Mouse (Mus musculus) stomach, embryonic 14.5 days (tissue): Measurements from ENCODE around the gene Ces1d. TPM values are rescaled to one million over a fixed set of nuclear protein-coding genes. Genes with fewer than 3 reads are reported as not detected.
"Not testable (repeated sequence)": the region's sequence is repeated elsewhere in the genome, so short reads cannot be mapped to it uniquely, and the experiment has no call there.

Experiments used
- ATAC-seq: fragments of 200-750 bp; cut with Nextera tagmentation; 2 replicates; pipeline ENCODE4 v1.8.0; 2017; ENCODE audit warnings: low read depth, moderate TSS enrichment; ENCODE audit not compliant: insufficient number of reproducible peaks, insufficient read depth, low FRiP score
- H3K27ac ChIP-seq: fragments of 300-500 bp; sonication (generic); 2 replicates; pipeline ENCODE4 v1.5.1; 2014; ENCODE audit warnings: mild to moderate bottlenecking, low read length, moderate library complexity, mixed read lengths
- H3K27me3 ChIP-seq: fragments of 300-500 bp; sonication (generic); 2 replicates; pipeline ENCODE4 v1.6.1; 2014; ENCODE audit warnings: low read length, control low read depth, mixed read lengths; ENCODE audit not compliant: control insufficient read depth, insufficient read depth
- H3K36me3 ChIP-seq: fragments of 300-500 bp; sonication (generic); 2 replicates; pipeline ENCODE4 v1.6.1; 2014; ENCODE audit warnings: mild to moderate bottlenecking, control low read depth, low read length, moderate library complexity, mixed read lengths; ENCODE audit not compliant: control insufficient read depth, insufficient read depth
- H3K4me1 ChIP-seq: fragments of 300-500 bp; sonication (generic); 2 replicates; pipeline ENCODE4 v1.6.1; 2014; ENCODE audit warnings: low read length, control low read depth, mixed read lengths; ENCODE audit not compliant: control insufficient read depth, insufficient read depth
- H3K4me2 ChIP-seq: fragments of 300-500 bp; sonication (generic); replicated peaks from 2 replicates; pipeline ENCODE4 v1.6.1; 2014; ENCODE audit warnings: low read depth, low read length, control low read depth
- H3K4me3 ChIP-seq: fragments of 300-500 bp; sonication (generic); 2 replicates; pipeline ENCODE4 v1.5.1; 2014; ENCODE audit warnings: low read depth, low read length, control low read depth
- H3K9ac ChIP-seq: fragments of 300-500 bp; sonication (generic); replicated peaks from 2 replicates; pipeline ENCODE4 v1.6.1; 2014; ENCODE audit warnings: low read depth, mild to moderate bottlenecking, control low read depth, low read length, moderate library complexity, mixed read lengths
- H3K9me3 ChIP-seq: fragments of 300-500 bp; sonication (generic); 2 replicates; pipeline ENCODE4 v1.6.1; 2016; ENCODE audit warnings: low read depth, low read length, control low read depth; ENCODE audit not compliant: control insufficient read depth
- WGBS: fragments of 180-500 bp; shearing (Covaris S2); extraction: QIAGEN DNeasy Blood & Tissue Kit; methylation state at CpG from one replicate; pipeline ENCODE4 v1.1.7; 2014; 5-methylcytosine and 5-hydroxymethylcytosine counted together
- polyA plus RNA-seq: library from polyadenylated mRNA; unstranded; fragments of >200 nt; fragmentation: Nextera tagmentation; extraction: Ambion mirVana; gene quantifications from 2 replicates; pipeline ENCODE4 v1.2.1, GENCODE M21; 2014

Ces1d gene
- polyA plus RNA-seq, 1 experiment from 2014 or later: 1.6 TPM

- H3K27me3 ChIP-seq, ATAC-seq, H3K4me3 ChIP-seq, H3K9ac ChIP-seq, H3K9me3 ChIP-seq, H3K27ac ChIP-seq, H3K4me1 ChIP-seq, H3K36me3 ChIP-seq, H3K4me2 ChIP-seq: not testable (repeated sequence)
- 91% methylated on average over 1 of the region's 1 CpGs for WGBS
Observed at GRCm38 (mm10) chr8:93226471-93226870, 28.8 kb upstream of the Ces1d start.

DNA sequence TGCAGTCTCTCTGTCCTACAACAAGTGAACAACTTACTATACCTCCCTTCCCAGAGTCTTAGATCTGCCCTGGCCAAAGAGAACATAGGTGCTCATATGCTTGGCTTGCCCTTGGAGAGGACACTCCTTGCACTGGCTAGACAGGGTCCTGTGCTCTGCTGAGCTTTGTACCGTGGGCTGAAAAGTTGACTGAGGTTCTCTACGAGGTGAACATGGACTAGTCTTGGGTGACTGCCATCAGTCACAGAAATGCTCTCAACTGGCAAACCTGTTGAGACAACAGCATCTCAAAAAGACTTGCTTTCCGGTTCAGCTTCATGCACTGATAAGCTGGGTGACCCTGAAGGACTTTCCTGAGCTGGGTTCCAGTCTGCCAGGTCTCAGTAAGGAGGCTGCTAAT, 24.3 kb upstream of the Ces1d start:
- ATAC-seq: no peak
- Histone ChIP-seq H3K4me1 (no peaks in the 10 kb centered on the region), H3K27ac (no peak overlapping the region), H3K36me3 (no peaks in the 10 kb centered on the region), H3K9me3 (no peaks in the 10 kb centered on the region), H3K9ac (no peak overlapping the region), H3K4me3 (no peak overlapping the region), H3K27me3 (no peaks in the 10 kb centered on the region), H3K4me2 (no peak overlapping the region)
- WGBS: 78% methylated on average over 3 of the region's 3 CpGs

DNA sequence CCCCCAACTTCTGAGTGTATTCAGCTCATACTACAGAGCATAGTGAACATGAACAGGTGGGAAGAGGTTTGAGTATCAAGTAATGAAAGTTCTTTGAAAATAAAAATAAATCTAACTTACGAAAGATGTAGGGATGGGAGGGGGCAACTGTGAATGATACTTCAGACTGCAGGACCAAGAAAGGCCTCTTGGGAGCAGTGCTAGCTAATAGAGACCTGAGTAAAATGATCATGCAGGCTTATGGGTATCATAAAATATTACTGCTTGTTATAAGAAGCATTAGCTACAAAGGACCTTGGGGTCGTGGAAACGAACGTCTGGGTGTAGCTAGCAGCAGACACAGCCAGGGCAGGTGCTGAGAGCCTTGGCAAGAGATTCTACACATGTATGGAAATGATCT, 20.2 kb upstream of the Ces1d start:
- H3K9me3 ChIP-seq: no peaks in the 10 kb centered on the region
- H3K4me3 ChIP-seq: no peak overlapping the region
- H3K27ac ChIP-seq: no peak overlapping the region
- WGBS: 61% methylated on average over 4 of the region's 4 CpGs
- no peak overlapping the region for H3K4me2 ChIP-seq
- no peak overlapping the region for H3K9ac ChIP-seq
- no peaks in the 10 kb centered on the region for H3K27me3 ChIP-seq
- ATAC-seq: no peak
- no peaks in the 10 kb centered on the region for H3K4me1 ChIP-seq
- no peaks in the 10 kb centered on the region for H3K36me3 ChIP-seq

DNA sequence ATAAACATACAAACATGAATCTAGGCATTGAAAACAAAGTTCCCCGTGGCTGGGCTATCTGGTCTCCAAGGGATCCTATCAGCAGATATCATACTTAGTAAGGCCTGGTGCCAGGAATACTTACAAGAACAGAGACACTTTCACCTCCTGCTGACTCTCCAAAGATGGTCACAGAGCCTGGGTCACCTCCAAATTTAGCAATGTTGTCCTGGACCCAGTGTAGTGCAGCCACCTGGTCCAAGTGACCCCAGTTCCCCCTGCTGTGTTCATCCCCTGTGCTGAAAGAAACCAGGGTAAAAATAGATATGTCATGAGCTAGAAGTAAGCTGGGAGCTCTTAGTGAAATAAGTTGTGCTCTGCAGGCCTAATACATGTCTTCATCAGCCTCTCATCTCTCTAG, 19.7 kb upstream of the Ces1d start:
- WGBS: 70% methylated on average over 1 of the region's 1 CpGs

GRCm38 (mm10) chr8:93211091-93211490, 13.5 kb upstream of the Ces1d start:
- no peak for ATAC-seq
- H3K9me3 ChIP-seq: no peaks in the 10 kb centered on the region

More for the DNA sequence above, 19.7 kb upstream of the Ces1d start:
- Histone ChIP-seq H3K9ac (no peak overlapping the region), H3K4me3 (no peak overlapping the region), H3K27me3 (no peaks in the 10 kb centered on the region), H3K9me3 (no peaks in the 10 kb centered on the region), H3K36me3 (no peaks in the 10 kb centered on the region), H3K4me1 (no peaks in the 10 kb centered on the region), H3K4me2 (no peak overlapping the region), H3K27ac (no peak overlapping the region)
- ATAC-seq: no peak

DNA sequence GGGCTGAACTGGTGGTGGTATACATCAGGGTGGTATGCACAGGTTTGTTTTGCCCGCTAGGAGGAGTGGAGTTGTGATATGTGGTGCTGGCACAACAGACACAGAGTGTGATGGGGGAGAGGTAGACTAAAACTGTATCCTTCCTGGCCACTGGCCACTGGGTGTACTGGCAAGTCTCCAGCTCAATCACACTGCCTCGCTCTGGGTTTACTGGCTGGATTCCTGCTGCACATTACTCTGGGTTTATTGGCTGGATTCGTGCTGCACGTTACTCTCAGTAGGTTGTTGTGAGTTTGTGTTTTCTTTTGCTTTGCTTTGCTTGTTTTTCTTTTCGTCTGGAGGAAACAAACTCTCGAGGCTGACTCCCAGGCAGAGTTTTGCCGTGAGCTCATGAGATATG, 1.5 kb upstream of the Ces1d start:
- 70% methylated on average over 7 of the region's 7 CpGs for WGBS
- not testable (repeated sequence) for H3K27me3 ChIP-seq, H3K27ac ChIP-seq, H3K36me3 ChIP-seq, ATAC-seq, H3K4me1 ChIP-seq, H3K9ac ChIP-seq, H3K4me2 ChIP-seq, H3K9me3 ChIP-seq, H3K4me3 ChIP-seq

More at GRCm38 (mm10) chr8:93211091-93211490, 13.5 kb upstream of the Ces1d start:
- Histone ChIP-seq H3K4me3 (no peak overlapping the region), H3K4me2 (no peak overlapping the region), H3K4me1 (no peaks in the 10 kb centered on the region), H3K27me3 (no peaks in the 10 kb centered on the region), H3K27ac (no peak overlapping the region), H3K9ac (no peak overlapping the region), H3K36me3 (no peaks in the 10 kb centered on the region)

DNA sequence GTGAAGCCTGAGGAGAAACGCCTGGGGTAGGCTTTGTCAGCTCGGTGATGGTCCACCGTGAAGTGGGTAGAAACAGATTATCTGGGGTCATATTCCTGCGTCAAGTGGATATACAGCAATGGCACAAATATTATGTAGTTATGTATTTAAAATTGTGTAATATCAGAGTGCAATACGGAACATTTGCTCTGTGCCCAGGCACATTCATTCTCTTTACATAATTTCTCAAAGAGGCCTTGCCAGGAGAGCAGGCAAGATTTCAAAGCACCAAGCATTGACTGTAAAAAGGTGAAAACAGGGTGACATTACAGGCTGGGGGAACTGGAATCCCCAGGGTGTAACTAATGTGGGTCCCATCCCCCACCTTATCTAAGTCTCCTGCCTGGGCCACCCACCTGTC, 1.2 kb downstream of the Ces1d start:
- no peak for ATAC-seq
- Histone ChIP-seq H3K9me3 (no peaks in the 10 kb centered on the region), H3K4me1 (no peaks in the 10 kb centered on the region), H3K9ac (no peak overlapping the region), H3K4me3 (no peak overlapping the region), H3K27ac (no peak overlapping the region), H3K27me3 (no peaks in the 10 kb centered on the region), H3K4me2 (no peak overlapping the region), H3K36me3 (no peaks in the 10 kb centered on the region)
- WGBS: 86% methylated on average over 5 of the region's 5 CpGs

- H3K9ac ChIP-seq: no peak overlapping the region
- no peaks in the 10 kb centered on the region for H3K9me3 ChIP-seq
- no peak for ATAC-seq
- no peaks in the 10 kb centered on the region for H3K36me3 ChIP-seq
- WGBS: 43% methylated on average over 4 of the region's 4 CpGs
- H3K4me1 ChIP-seq: peaks cover 4% of the 10 kb centered on the region; the same call in 1 of the 2 replicates
- H3K4me2 ChIP-seq: no peak overlapping the region
- no peak overlapping the region for H3K27ac ChIP-seq
- H3K4me3 ChIP-seq: no peak overlapping the region
- no peaks in the 10 kb centered on the region for H3K27me3 ChIP-seq
Observed at GRCm38 (mm10) chr8:93180581-93181129, 17.0 kb downstream of the Ces1d start.

- H3K4me2 ChIP-seq: no peak overlapping the region
- 42% methylated on average over 1 of the region's 1 CpGs for WGBS
- no peaks in the 10 kb centered on the region for H3K9me3 ChIP-seq
- no peaks in the 10 kb centered on the region for H3K27me3 ChIP-seq
- H3K27ac ChIP-seq: no peak overlapping the region
- H3K4me1 ChIP-seq: peaks cover 7% of the 10 kb centered on the region; the same call in 1 of the 2 replicates
- H3K36me3 ChIP-seq: no peaks in the 10 kb centered on the region
- ATAC-seq: no peak
- H3K4me3 ChIP-seq: no peak overlapping the region
- no peak overlapping the region for H3K9ac ChIP-seq
Observed at GRCm38 (mm10) chr8:93176593-93176992, 21.0 kb downstream of the Ces1d start.
